Mouse (Mus musculus) retina, adult 2 months (tissue): ENCODE data around the gene St6galnac5.

Experiments
- DNase-seq: peaks from one replicate; pipeline ENCODE4 v3.0.0-alpha.2; 2012; ENCODE audit warnings: low read depth, low spot score

Gene St6galnac5

DNA sequence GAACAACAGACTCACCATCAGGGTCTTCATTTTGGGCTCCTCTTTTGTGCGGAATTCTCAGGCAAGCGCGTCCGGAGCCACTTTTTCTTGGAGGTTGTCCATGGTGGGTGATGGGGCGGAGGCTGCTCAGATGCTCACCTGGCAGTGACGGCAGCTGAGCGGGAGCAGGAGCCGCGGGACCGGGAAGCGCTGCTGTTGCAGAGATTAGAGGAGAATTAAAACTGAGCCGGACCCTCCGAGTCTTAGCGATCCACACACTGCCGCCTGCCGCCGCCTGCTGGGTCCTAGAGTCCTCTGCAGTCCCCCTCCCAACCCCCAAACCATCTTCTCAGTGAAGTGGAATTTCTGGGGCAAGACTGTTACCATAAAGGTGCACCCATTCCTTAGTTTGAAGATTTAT is at the start of gene St6galnac5:
St6galnac5 (minus strand) TSS at position 259 of the 400 bp plus-strand sequence.
- peak; percentile 44 for DNase-seq

DNA sequence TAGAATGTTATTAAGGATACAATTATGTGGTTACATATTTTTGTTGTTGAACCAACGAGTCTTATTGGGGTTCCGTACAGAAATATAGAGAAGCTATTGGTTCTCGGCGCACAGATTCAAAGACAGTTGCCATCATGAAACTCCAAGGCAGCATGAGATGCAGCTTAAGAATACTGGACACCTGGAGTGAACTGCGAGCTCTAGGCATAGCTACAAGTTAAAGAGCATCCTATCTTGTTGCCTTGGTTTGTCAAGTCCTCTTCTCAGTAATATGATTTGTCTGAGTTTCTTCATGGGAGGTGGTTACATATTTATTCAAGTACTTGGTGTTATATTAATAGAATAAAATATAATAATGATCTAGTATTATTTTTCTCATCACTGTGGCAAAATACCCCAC is 48.7 kb upstream of the St6galnac5 start:
- no peak for DNase-seq

DNA sequence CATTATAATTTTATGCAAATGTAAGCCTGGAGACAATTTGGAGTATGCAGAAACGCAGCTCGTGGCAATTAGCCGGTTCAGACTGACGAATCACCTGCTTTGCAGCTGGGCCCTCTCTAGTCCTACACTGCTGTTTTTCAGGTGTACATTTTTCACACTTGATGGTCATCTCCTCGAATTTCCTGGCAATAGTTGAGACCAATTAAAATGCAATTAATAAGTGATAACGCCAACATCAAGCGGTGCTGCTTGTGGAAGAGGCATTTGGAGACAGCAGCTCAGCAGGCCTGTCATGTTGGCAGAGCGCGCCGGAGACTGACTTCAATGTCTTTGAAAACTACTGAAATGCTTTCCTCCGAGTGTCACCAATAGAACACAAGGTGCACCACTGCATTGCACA is 42.0 kb upstream of the St6galnac5 start:
- DNase-seq: no peak

DNA sequence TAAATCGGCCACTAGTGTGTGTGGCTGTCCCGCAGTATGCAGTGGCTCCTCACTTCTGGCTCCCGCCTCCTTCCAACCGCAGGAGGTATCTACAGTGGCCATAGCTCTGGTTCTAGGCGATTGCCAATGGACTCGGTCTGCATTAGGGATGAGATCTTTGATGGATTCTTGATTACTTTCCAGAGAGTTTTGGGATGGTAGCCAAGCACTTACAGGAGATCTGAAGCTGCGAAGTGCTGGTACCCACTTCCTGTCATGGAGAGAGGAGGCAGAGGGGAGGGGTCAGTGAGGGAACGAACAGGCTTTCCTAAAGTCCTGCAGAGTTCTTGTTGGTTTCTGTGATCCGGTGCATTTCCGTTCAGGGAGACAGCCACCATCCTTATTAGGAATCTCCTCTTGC is 36.0 kb upstream of the St6galnac5 start:
- DNase-seq: no peak

DNA sequence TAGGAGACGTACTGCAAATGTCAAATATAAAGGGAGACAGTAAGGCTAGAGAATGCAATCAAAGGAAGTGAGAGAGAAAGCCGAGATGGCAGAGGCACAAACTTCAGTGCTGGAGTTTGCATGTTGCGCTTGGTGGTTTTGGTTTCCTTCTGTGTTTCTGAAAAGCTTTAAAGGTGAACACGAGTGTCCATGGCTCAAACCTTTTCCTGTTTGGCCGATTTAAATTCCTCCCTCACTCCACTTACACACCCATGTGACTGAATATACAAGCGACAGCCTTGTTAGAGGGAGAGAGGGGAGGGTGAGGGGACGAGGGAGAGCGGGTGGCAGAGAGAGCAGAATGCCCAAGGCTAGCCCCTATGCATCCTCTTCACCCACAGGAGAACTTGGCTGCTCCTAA is 34.3 kb upstream of the St6galnac5 start:
- DNase-seq: no peak

DNA sequence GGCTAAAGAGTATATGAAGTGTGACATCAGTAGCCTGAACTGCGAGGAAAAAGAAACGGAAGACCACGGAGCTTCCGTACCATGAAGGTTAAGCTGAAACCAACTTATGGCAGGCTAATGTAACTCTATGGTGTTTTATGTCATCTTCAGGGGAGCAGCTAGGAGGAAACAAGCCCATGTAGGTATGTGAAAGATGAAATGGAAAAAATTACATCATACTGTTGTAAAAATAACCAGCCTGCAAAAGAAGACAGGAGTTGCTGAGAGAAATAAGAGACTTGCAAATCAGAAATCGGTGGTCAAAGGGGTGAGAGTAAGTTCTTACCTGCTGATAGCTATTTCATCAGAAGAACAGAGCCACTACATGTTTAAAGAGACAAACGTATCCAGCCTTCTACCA is 24.8 kb upstream of the St6galnac5 start:
- DNase-seq: no peak

DNA sequence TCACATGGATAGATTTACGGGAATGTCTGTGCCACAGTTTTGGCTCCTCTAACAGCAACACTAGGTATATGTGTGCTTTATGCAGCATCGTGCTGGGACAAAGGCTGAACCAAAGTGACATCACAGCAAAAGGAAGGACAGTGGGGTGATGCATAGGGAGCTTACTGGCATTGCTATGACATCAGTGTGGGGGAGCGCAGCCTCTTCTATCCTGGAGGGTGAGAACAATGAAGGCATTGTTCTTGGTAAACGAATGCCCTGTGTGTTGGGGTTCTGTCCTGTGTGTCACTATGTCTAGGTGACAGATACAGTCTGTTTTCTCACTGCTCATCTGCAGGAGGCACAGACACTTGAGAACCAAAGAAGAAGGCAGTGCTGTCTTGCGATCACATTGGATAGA is 16.9 kb upstream of the St6galnac5 start:
- DNase-seq: no peak

DNA sequence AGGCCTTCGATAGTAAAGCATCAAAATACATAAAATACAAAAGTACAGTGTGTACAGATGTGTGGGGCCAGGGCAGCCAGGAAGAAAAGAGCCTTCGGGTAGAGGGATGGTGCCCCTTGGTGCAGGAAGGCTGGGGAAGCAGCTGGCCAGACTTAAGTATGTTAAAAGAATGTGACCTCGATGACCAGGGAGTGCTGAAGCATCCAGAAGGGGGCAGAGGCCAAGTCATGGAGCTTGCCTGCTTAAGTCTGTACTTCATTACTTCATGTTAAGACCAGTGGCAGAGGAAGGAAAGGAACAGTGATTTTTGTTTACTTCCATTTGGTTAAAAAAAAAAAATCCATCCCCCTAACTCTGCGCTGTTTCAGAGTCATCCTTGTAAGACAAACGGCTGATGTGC is 16.1 kb upstream of the St6galnac5 start:
- DNase-seq: no peak

DNA sequence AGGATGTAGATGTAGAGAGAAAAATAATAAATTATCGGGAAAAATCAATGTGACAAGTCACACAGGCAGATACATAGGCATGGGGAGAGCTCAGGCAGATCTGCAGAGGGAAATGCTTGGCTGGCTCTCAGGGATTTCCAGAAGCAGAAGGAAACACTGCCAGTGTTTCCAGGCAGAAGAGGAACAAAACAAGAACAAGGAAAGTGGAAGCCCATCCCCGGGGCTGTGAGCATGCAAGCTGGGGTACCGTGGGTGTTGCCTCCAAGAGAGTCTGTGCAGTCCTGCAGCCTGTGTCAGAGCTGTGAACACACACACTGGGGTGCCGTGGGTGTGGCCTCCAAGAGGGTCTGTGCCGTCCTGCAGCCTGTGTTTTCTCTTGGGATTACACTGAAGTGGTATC is 11.6 kb upstream of the St6galnac5 start:
- DNase-seq: no peak

DNA sequence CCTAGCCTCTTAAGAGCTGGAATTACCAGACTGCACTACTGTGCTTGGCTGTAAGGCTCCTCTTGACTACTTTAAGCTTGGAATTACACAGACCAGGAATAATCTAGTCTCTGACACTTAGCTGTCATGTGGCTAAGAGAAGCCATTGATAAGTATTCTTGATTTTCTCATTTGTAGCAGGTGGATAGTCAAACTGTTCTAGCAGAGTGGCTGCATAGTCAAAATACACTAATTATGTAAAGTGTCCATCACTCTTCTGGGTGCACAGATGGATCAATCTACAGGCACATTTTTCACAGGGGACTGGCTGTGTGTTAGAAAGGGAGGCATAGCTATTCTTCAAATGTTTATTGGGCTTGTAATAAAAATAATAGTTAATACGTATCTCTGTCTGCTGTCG is 8.7 kb upstream of the St6galnac5 start:
- no peak for DNase-seq

DNA sequence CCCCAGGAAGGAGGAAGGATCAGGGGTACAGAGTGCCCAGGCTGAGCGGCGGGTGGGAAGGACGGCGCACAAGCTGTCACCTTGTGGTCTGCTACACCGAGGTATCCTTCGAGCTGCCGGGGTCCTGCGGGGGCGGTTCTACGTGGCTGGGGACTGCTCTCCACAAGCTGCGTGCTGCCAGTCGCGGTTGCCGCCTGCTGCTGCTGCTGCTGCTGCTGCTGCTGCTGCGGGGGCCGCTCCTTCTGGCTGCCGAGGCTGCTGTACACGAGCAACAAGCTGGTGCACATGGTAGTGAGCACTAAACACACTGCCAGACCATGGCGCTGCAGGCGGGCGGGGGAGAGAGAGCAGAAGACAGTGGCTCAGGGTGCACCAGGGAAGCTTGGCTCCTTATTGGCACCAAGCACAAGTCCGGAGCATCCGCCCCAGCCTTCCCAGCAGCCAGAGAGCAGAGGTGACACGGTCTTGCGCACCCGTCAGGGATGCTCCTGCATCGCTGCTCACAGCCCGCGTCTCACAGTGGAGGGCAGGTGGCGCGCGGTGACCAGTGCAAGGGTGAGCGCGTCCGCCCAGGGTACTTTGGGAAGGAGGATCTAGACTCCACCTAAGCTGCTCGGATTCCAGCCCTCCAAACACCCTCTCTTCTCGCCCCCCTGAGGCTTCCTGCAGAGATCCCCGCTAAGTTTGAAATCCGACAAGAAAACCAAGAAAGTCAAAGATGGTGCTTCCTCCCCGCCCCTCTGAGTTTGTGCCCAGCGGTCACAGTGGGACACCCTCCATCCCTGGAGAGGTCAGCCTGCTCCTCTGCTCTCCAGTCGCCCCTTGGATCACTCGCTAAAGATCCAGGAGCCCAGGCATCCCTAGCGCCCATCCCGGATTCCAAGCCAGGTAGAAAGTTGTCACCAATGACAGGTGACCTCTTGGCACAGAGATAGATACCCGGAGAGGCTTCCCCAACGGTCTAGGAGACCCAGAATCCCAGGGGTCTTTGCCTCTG is 770 bp downstream of the St6galnac5 start:
- DNase-seq: no peak

DNA sequence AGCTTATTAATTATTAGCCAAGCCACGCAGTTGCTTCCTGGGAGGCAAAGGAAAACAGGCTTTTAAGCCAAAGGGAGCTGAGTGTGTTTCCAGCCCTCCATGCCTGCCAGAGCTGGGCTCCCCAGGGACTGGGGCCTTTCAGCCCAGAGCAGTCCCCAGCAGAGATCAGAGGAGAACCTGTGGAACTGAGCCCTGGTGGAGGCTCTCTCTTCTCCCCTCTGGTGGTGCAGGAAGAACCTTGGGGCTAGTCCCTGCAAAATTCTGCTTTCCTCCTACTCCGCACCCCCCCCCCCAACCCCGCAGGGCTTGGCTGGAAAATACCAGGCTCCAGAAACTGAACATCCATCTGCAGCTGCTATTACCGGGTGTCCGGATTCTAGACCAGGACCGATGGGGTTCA is 1.6 kb downstream of the St6galnac5 start:
- DNase-seq: no peak

DNA sequence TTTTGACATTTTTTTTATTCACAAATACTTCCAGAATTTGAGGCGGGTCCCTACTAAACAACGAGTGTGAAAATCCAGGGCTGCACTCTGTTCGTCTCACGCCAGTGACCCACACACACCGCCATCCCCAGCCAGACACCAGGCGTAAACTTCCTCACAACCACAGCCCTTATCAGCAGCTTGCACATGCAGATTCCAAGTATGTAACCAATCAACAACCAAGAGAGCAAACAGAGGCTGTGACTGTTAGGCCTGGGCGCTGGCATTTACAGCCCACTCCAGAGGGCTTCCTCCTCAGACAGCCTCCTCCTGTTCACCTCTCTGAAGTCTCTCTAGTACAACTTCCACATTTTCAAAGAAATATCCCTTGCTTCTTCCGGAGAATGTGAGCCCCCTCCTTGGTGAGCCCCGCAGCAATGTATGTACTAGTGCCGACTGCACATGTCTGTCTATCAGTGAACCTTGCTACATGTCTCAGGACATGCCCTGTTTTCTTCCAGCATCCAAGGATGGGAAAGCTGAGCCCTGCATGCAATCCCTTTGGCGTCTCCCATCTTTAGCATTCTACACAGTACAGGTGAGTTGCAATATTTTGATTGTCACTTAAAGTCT is 2.5 kb downstream of the St6galnac5 start:
- no peak for DNase-seq

DNA sequence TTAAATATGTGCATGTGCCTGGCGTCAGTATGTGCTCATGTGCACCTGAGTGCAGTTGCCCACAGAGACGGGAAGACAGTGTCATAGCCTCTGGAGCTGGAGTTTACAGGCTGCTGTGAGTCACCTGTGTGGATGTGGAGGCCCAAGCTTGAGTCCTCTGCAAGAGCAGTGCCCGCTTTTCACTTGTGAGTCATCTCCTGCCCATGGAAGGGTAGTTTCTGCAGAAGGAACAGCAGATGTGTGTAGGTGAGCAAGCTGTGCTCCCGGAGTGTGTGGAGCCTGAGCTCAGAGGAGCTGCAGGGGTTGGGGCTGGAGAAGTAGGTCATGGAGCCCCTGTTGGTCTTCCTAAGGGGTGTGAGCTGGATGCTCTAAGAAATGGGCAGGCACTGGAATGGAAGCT is 10.7 kb downstream of the St6galnac5 start:
- DNase-seq: no peak

DNA sequence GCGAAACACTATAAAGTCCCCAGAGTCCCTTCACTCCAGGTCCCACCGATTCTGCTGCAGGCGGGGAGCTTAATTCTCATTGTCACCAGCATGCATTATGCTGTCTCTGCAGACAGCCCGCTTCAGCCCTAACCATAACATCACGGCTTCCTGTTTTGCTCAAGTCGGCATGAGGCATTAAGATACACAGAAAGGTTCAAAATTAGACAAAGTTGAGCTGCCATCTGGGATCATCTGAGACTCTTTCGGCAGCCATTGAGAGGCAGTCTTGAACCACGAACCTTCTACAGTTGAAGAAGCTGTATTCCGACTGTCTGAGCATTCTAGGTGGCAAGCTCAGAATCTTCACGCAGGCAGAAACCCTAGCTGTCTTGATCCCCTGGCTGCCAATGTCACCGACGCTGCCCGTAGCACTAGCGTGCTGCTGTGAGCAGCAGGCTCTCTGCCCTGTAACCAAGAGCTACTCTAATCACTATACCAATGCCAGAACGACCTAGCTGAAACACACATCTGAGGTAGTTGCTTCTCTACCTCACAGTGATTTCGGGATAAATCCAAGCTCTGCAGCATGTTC is 12.2 kb downstream of the St6galnac5 start:
- DNase-seq: no peak

DNA sequence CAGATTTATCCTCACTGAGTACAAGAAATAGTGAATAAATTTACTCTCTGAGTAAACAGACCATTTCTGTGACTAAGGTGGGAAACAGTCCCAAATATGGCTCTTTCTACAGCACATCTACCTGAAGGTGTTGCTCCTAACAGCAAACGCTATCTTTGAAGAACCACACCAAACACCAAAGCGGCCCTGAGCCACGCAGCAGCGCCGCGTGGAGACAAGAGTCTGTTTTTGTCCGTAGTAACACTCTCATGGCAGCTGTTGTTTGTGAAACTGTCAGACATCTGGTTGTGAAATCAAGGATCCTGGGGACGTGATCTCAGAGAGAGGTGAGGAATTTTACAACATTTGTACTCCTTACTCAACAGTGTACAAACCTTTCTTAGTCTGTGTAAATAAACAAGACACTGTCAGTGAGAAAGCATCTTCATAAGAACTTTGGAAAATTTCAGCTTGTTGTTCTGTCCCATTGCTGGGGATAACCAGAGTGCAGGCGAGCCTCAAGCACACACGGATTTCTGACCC is 20.1 kb downstream of the St6galnac5 start:
- no peak for DNase-seq

DNA sequence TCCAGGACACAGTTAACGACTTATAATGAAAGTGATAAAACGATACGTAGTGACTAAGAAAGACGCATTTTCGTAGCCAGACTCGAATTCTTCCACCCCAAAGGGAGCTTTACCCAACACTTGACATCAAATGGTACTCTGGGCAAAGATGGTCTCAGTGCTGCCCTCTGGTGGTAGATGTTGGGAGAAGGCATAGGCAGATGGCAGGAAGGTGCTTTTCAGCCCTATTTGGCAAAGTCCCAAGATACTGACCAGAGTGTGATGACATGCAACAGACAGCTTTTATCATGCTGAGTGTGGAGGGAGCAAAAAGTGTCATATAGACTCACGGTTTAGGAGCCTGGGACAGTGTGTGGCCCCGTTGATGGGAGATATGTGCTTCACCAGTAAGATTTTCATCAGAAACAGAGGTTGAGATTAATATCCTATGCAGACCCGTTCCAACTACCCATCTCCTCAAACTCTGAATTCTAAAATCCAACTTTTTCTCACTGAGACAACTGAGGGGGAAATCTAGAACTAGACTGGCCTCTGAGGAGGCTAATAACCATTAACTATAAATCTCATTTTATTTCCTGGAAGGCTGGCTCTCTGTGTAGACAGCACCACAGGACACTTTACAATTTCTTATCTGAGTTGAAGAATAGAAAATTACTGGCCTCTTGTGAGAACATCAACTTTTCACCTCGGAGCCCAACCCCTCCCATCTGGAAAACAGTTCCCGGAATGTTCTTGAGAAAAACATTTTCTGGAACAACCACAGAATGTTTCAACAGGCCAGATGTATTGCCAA is 23.5 kb downstream of the St6galnac5 start:
- peak; percentile 50 for DNase-seq

DNA sequence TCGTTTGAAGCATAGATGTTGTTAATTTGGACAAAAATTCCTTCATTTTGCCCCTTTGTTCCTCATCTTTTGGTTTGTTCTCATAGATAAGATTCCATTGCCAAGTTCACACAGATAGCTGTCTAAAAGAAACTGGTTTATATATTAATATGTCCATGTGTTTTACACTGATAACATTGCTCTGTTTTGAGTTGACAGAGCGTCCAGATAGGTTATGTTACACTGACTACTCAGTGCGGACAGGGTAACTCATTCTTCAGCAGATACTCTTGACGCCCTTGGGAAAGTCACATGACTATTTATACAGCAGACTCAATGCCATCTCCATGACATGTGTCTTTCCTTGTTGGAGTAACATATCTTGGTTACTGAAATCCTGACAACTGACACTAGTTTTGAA is 25.3 kb downstream of the St6galnac5 start:
- DNase-seq: no peak

DNA sequence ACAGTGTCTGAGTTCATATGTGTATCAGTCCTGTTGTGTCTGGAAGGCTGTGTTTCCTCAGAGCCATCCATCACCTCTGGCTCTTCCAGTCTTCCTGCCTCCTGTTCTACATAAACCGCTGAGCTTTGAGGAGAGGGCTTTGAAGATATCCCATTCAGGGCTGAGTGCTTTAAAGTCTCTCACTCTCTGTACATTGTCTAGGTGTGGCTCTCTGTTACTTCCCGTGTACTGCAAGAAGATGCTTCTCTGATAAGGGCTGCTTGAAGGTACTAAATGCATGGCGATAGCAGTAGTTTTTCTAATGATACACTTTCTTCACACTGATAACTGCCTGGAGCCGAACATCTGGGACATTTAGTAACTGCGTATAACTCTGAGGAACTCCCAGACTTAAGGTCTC is 26.0 kb downstream of the St6galnac5 start:
- no peak for DNase-seq

DNA sequence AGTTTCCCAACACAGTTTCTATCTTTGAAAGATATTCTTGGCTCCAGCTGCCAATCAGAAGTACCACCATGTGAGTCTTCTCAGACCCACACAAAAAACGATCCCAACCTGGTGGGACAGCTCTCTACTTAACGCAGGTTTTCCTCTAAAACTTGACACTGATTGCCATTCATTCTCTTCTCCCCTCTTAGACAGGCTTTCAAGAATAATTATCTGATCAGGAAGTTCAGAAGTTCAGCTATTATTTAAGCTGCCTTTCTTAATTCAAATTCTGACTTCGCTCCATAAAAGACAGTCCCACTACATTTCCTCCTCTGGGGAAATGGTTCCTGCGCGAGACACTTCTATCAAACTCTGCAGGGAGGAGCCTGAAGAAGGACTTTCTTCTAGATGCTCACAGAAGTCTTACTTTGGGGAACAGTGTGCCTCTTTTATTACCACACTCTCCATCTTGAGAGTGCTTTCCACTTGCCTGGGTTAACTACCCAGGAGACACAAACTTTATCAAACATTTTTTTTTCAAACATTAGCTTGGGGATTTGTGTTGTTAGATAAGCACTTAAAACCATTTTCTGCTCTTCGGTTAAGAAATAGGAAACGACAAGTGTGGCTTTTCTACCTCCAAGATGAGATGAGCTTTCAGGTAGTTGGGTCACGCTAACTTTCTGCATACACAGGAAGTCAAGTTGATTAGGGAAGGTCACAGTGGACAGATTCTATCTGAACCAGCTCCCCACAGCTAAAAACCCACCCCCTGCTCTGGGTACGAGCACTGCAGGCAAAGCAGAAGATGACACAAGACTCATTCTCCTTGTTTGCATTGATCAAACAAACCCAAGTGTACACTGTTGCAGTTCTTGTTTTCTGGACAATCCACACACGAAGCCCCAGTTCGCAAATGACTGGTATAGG is 30.2 kb downstream of the St6galnac5 start:
- no peak for DNase-seq

DNA sequence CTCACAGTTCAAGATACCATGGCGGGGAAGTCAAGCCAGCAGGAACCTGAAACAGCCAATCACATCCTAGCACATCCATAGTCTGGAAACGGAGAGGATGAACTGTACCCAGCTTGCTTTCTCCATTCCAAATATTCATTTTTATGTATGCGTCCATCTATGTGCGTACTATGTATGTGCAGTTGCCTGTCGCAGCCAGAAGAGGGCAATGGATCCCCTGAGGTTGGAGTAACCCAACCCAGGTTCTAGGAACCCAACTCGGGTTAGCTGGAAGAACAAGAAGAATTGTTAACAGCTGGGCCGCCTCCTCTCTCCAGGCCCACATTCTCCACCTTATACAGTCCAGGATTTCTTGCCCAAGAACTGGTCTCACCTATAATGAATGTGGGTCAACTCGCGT is 31.1 kb downstream of the St6galnac5 start:
- no peak for DNase-seq
